Mouse (Mus musculus) heart, embryonic 13.5 days (tissue): Measurements from ENCODE around the gene Chit1. TPM values are rescaled to one million over a fixed set of nuclear protein-coding genes. Genes with fewer than 3 reads are reported as not detected.

Source experiments
- ATAC-seq: fragments of 200-750 bp; cut with Nextera tagmentation; 2 replicates; pipeline ENCODE4 v1.8.0; 2017; ENCODE audit warnings: moderate TSS enrichment; ENCODE audit not compliant: insufficient number of reproducible peaks, low FRiP score, low TSS enrichment; ENCODE audit errors: extremely low read depth
- H3K27ac ChIP-seq: fragments of 300-500 bp; sonication (generic); replicated peaks from 2 replicates; pipeline ENCODE4 v1.5.1; 2015; ENCODE audit warnings: moderate library complexity, mild to moderate bottlenecking, inconsistent platforms
- H3K27me3 ChIP-seq: fragments of 300-500 bp; sonication (generic); replicated peaks from 2 replicates; pipeline ENCODE4 v1.6.1; 2015; ENCODE audit warnings: mild to moderate bottlenecking, inconsistent platforms
- H3K36me3 ChIP-seq: fragments of 300-500 bp; sonication (generic); 2 replicates; pipeline ENCODE4 v1.6.1; 2015; ENCODE audit warnings: mild to moderate bottlenecking, inconsistent platforms
- H3K4me1 ChIP-seq: fragments of 300-500 bp; sonication (generic); 2 replicates; pipeline ENCODE4 v1.6.1; 2015; ENCODE audit warnings: inconsistent platforms
- H3K4me2 ChIP-seq: fragments of 300-500 bp; sonication (generic); 2 replicates; pipeline ENCODE4 v1.6.1; 2015; ENCODE audit warnings: inconsistent platforms, mild to moderate bottlenecking, moderate library complexity
- H3K4me3 ChIP-seq: fragments of 300-500 bp; sonication (generic); 2 replicates; pipeline ENCODE4 v1.5.1; 2015; ENCODE audit warnings: moderate library complexity, mild to moderate bottlenecking, inconsistent platforms
- H3K9ac ChIP-seq: fragments of 300-500 bp; sonication (generic); 2 replicates; pipeline ENCODE4 v1.6.1; 2015; ENCODE audit warnings: inconsistent platforms, mild to moderate bottlenecking, moderate library complexity
- H3K9me3 ChIP-seq: fragments of 300-500 bp; sonication (generic); 2 replicates; pipeline ENCODE4 v1.6.1; 2016; ENCODE audit warnings: inconsistent platforms
- WGBS: fragments of 180-500 bp; shearing (Covaris S2); methylation state at CpG from one replicate; pipeline ENCODE4 v1.1.7; 2015; ENCODE audit warnings: mixed read lengths; 5-methylcytosine and 5-hydroxymethylcytosine counted together
- polyA plus RNA-seq: library from polyadenylated mRNA; unstranded; fragments of >200 nt; fragmentation: Nextera tagmentation; extraction: Ambion mirVana; gene quantifications from 2 replicates; pipeline ENCODE4 v1.2.1, GENCODE M21; 2015

Chit1 gene
- polyA plus RNA-seq, 1 experiment from 2014 or later, result 0.75 TPM

DNA sequence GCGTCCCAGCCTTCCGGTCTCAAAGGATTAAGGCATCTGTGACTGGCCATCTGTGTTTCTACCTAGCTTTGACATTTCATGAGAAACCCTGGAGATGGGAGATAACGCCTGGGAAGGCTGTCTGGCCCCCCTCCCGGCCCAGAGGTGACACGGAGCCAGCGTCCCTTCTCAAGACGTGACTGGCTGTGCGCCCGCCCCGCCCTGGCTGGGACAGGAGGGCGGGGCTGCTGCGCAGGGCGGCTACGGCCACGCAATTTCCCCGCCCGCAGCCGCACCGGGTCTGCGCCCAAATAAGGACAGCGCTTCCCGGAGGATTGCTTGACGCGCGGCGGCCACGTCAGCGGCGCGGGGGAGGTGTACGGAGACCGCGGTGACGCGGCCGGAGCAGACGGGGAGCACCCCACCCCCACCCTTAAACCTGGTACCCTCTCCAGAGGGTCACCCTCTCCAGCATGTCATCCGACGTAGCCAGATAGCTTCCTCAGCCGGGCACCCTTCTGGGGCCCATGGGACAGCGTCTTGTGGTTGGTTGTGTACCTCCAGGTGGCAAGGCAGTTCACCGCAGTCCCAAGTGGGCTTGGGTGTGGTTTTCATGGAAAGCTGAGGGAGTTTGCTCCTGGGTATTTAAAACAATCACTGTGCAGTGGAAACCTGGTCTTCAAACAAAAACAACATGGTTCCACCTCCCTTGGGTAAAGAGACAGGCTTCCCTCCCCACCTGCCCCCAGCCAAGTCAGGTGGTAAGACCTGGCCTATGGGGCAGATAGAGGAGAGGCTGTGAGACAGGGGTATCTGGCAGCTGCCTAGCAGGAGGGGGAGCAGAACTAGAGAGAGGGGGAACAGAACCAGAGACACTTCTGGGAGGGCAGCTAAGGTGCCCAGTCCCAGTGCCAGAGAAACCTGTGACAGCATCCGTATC, 17.9 kb upstream of the Chit1 start:
- no peaks in the 10 kb centered on the region for H3K36me3 ChIP-seq
- 2% methylated on average over 43 of the region's 43 CpGs for WGBS
- peak; percentile 95 for ATAC-seq
- H3K4me2 ChIP-seq, result peak overlapping the region; percentile 90
- H3K4me1 ChIP-seq, result peaks cover 61% of the 10 kb centered on the region
- H3K27me3 ChIP-seq, result no peaks in the 10 kb centered on the region
- H3K9ac ChIP-seq, result peak overlapping the region; percentile 83
- H3K27ac ChIP-seq, result peak overlapping the region; percentile 97
- H3K9me3 ChIP-seq, result no peaks in the 10 kb centered on the region
- H3K4me3 ChIP-seq, result peak overlapping the region; percentile 57

DNA sequence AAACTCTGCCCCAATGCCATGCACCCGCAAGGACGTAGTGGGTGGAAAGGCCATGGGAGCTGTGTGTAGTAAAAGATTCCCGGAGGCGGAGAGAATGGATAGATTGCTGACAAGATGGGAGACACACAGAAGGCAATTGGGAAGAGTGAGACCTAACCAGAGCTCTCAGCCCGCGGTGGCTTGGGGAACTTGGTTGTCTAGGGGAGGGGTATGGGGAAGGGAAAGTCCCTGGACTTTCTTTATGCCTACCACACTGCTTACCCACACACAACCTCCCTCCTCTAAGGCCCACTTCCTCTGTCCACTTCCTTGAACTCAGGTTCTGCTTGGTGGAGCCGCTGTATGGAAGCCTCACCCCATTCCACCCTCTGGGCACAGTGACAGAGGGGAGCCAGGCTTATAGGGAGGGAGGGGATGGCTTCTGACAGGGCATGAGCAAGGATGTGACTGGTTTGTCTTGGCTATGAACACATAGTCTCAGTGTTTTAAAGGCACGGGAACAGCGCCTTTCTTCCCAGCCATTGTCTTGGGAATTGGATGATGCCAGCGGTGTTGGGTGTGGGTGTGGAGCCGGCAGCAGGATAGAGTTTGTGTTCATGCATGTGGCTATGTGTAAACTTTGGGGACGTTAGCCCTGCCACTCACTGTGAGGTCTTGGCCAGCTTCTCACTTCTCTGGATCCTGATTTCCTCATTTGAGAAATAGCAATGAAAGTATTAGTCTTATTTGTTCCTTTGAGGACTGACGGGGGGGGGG, 17.1 kb upstream of the Chit1 start:
- H3K4me2 ChIP-seq, result peak overlapping the region; percentile 90
- H3K4me3 ChIP-seq, result peak overlapping the region; percentile 57; the same call in 1 of the 2 replicates
- H3K9ac ChIP-seq, result peak overlapping the region; percentile 83
- no peaks in the 10 kb centered on the region for H3K27me3 ChIP-seq
- ATAC-seq, result no peak
- 61% methylated on average over 13 of the region's 13 CpGs for WGBS
- H3K9me3 ChIP-seq, result no peaks in the 10 kb centered on the region
- H3K4me1 ChIP-seq, result peaks cover 70% of the 10 kb centered on the region
- peak overlapping the region; percentile 97 for H3K27ac ChIP-seq
- H3K36me3 ChIP-seq, result no peaks in the 10 kb centered on the region

DNA sequence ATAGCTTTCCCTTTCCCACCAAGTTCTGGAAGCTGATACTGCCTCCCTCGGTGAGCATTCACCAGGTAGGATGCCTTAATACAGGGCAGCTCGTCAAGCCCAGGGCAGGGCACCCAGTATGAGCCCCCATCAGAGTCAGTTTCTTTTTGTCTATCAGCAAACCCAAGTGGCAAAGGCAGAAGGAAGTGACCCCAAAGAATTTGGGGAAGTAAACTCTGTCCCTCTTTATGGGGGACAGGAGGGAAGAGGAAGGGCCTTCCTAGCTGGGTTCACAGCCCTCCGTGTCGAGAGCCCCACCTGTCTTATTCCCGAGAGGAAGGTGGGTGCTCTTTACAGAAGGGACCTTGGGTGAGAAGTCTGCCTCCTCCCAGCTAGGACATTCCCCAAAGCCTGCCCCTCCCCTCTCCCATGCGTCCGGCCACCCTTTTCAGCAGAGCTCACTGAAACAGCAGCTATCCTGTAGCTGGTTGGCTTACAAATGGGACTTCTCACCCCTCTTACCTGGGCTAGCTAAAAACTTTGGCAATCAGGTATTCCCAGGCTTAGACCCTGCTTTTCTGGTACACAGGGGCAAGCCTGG, 15.9 kb upstream of the Chit1 start:
- Histone ChIP-seq H3K9ac (peak overlapping the region; percentile 6; the same call in 1 of the 2 replicates), H3K4me3 (no peak overlapping the region), H3K9me3 (no peaks in the 10 kb centered on the region), H3K36me3 (no peaks in the 10 kb centered on the region), H3K27me3 (no peaks in the 10 kb centered on the region), H3K4me2 (no peak overlapping the region), H3K27ac (no peak overlapping the region), H3K4me1 (peaks cover 78% of the 10 kb centered on the region)
- ATAC-seq, result no peak
- WGBS, result 59% methylated on average over 7 of the region's 7 CpGs

DNA sequence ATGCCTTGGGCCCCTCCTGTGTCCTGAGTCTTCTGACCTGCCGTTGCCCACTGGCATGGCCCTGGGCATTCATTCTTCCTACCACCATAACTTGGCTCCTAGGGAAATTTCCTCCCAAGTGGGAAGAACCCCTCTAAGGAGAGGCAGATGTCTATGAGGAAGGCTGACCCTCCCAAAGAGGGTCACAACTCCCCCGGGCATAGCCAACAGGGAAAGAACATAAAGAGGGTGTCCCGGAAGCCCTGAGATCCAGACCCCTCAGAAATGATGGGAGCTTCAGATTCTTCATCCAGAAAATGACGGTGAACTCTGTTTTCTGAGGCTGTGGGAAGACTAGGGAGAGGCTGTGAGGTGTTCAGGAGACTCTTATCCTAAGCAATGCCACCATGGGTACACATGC, 15.3 kb upstream of the Chit1 start:
- Histone ChIP-seq H3K4me3 (no peak overlapping the region), H3K27me3 (no peaks in the 10 kb centered on the region), H3K4me1 (peaks cover 84% of the 10 kb centered on the region), H3K27ac (peak overlapping the region; percentile 99), H3K4me2 (no peak overlapping the region), H3K36me3 (no peaks in the 10 kb centered on the region), H3K9ac (peak overlapping the region; percentile 66), H3K9me3 (no peaks in the 10 kb centered on the region)
- WGBS, result 88% methylated on average over 4 of the region's 4 CpGs
- ATAC-seq, result no peak

DNA sequence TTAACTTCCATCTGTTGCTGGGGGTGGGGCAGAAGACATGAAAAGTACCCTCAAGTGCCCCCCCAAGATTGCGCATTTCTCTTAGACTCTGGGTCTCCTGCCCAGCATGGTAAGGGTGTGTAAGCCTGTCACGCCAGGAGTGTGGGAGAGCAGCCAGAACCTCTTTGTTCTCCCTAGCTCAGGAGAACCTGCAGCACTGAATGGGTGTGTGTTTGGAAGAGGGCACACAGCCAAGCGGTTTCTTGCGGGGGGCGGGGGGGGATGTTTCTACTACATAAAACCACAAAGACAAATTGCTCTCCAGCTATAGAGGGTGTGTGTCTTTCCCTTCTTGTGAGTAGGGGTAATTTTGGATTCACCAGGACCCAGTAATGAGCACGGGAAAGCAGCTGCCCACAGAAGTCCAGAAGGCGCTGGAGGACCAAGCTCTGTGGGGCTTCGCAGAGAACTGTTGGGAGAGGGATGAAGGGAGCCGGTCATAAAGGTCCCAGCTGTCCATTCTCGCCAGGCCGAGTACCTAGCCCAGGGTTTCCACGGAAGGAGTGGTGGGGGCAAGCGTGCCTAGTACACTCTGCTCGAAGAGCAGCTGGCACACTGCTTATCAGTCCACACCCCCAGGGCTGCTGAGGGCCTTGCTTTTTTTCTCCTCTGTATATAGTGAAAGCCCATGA, 14.6 kb upstream of the Chit1 start:
- H3K9ac ChIP-seq, result peak overlapping the region; percentile 66

DNA sequence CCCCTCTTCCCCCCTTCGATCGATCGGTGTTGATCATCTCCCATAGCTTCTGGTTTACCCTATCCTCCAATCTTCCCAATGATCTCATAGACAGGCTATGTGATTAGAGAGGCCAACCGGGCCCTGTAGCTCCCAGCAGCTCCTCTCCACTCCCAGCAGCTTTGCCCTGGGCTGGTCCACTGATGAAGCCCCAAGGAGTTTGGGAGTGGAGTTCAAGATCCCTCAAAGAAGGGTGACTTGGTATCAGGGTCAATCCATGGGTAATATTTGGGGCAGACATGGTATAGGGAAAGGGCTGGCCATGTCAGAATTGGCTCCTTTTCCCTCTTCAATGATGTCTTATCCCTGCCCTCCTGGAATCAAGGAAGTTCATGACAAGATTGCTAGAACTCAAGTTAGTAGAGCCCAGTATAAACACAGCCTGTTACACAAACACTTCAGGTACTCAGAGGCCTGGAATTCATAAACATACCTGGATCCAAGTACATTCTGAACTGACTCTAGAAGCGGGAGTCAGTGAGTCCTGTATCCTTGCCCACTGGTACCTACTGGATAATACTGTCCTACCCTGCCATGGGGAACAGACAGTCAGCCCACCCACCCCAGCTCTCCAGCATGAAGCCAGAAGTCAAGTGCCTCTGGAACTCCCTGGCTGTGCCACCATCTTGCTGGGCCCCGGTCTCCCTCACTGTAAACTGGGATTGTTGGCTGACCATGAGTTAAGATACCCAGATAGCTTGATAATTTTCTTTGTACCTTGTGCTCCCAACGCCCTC, 13.8 kb upstream of the Chit1 start:
- WGBS, result 78% methylated on average over 7 of the region's 7 CpGs
- no peak overlapping the region for H3K4me3 ChIP-seq
- H3K4me1 ChIP-seq, result peaks cover 83% of the 10 kb centered on the region
- H3K36me3 ChIP-seq, result no peaks in the 10 kb centered on the region
- no peak overlapping the region for H3K4me2 ChIP-seq
- ATAC-seq, result no peak
- no peaks in the 10 kb centered on the region for H3K9me3 ChIP-seq
- peak overlapping the region; percentile 66 for H3K9ac ChIP-seq
- peak overlapping the region; percentile 99 for H3K27ac ChIP-seq
- H3K27me3 ChIP-seq, result no peaks in the 10 kb centered on the region

More for the DNA sequence above, 14.6 kb upstream of the Chit1 start:
- Histone ChIP-seq H3K27ac (peak overlapping the region; percentile 99), H3K4me3 (no peak overlapping the region), H3K27me3 (no peaks in the 10 kb centered on the region), H3K4me1 (peaks cover 90% of the 10 kb centered on the region), H3K4me2 (peak overlapping the region; percentile 27; the same call in 1 of the 2 replicates), H3K9me3 (no peaks in the 10 kb centered on the region), H3K36me3 (no peaks in the 10 kb centered on the region)
- 41% methylated on average over 14 of the region's 14 CpGs for WGBS
- ATAC-seq, result no peak

DNA sequence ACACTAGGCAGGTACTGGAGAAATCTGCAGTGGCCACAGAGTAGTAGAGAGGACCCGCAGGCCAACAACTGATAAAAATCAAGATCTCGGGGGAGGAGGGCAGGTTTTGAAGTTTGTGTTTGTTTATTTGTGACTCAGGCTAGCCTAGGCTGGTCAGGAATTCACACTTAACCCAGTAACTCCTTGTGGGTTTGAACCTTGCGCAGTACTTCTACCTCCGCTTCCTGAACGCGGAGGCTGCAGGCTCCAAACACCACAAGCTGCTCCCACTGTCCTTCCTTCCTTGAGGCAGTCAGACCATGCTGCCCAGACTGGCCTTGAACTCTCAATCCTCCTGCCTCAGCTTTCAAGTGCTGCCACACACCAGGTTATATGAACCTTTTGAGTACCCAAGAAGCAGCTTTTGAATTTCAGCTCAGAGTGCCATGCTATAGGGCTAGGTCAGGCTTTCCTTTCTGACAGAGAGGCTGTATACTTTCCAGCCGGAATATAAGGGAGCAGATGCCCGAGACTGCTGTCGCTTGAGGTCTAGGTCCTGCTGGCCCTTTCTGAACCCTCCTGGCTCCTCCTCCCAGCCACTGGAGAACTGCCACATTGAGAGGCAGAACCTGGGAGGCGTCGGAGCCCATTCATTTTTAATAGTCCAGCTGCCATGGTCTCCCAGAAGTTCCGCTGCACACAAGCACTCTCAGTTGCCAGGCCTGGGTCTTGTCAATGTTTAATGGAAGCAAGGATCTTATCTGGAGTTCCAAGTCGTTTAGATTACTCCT, 12.9 kb upstream of the Chit1 start:
- Histone ChIP-seq H3K4me3 (peak overlapping the region; percentile 52), H3K36me3 (no peaks in the 10 kb centered on the region), H3K9ac (peak overlapping the region; percentile 80), H3K9me3 (no peaks in the 10 kb centered on the region), H3K27me3 (no peaks in the 10 kb centered on the region), H3K4me1 (peaks cover 79% of the 10 kb centered on the region), H3K4me2 (peak overlapping the region; percentile 78), H3K27ac (peak overlapping the region; percentile 99)
- whole genome bisulfite sequencing, result 41% methylated on average over 13 of the region's 13 CpGs
- ATAC-seq, result no peak

DNA sequence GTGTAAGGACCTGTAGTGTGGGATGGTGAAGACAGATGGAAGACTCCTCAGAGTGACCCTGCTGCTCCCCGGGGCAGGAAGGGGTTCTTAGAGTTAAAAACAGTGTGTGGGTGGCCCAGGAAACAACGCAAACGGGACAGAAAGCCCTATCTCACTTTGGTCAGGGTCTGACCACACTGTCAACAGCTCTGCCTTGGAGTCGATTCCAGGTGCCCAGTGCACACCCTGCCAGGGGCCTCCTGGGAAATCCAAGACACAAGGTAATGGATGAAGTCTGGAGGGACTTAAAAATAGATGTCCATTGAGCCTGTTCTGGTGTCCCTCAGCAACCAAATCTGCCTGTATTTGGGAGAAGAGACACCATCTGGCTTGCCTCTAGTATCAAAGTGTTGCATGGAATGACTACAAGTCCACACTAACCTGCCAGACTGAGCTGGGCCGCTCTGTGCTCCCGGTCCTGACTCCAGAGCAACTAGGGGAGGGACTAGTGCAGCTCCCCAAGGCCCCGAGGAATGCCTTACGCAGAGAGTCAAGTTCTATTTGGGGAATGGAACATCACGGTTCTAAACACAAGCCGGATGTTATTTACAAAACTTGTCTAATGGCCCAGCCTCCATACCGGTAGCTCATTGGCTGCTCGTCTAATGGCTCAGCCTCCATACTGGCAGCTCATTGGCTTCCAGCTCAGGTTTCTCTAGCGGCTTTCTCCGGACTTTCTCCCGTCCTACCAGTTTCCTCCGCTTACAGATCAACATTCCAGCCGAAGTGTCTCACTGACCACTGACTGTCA, 12.1 kb upstream of the Chit1 start:
- Histone ChIP-seq H3K4me3 (peak overlapping the region; percentile 52), H3K27ac (peak overlapping the region; percentile 99), H3K9ac (peak overlapping the region; percentile 85), H3K36me3 (no peaks in the 10 kb centered on the region), H3K4me1 (peaks cover 79% of the 10 kb centered on the region), H3K27me3 (no peaks in the 10 kb centered on the region), H3K9me3 (no peaks in the 10 kb centered on the region), H3K4me2 (peak overlapping the region; percentile 78)
- 0% methylated on average over 17 of the region's 17 CpGs for WGBS
- ATAC-seq, result peak; percentile 75

DNA sequence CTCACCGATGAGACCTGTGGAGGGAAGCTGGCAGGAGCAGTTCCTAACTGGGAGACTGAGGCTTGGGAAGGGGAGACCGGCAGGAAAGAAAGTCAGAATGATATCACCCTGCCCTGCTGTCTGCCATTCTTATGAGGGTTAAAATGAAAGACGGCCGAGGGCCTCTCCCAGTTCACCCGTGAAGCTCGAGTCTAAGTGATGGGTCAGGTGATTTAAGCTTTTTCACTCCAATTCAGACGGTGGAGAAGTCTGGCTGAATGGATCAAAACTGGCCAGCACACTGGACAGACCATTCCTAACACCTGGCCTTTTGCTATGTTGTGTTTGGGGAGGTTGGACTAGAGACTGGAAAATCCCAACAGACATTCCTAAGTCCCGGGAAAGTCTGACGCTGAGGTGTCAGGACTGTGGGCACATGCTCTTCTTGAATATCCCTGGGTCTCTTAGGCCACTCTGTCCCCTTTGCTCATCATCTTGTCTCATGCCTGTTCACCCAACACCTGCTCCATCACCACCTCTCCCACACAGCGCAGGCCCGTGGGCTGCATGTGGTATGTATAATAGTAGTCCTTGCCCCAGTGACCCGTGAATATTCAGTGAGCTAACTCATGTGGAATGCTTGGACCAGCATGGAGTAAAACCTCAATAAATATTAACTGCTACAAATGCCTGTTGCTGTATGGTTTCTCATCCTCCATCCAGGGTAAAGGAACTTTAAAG, 11.4 kb upstream of the Chit1 start:
- H3K4me1 ChIP-seq, result peaks cover 80% of the 10 kb centered on the region
- ATAC-seq, result no peak
- WGBS, result 15% methylated on average over 12 of the region's 12 CpGs

More for the DNA sequence above, 11.4 kb upstream of the Chit1 start:
- Histone ChIP-seq H3K4me3 (peak overlapping the region; percentile 52), H3K4me2 (peak overlapping the region; percentile 78), H3K27ac (peak overlapping the region; percentile 99), H3K36me3 (no peaks in the 10 kb centered on the region), H3K9me3 (no peaks in the 10 kb centered on the region), H3K9ac (peak overlapping the region; percentile 85), H3K27me3 (no peaks in the 10 kb centered on the region)
